Mouse (Mus musculus): Measurements from ENCODE around the gene Snrpa1. TPM values are rescaled to one million over a fixed set of nuclear protein-coding genes. Genes with fewer than 3 reads are reported as not detected.
"Not testable (repeated sequence)": the region's sequence is repeated elsewhere in the genome, so short reads cannot be mapped to it uniquely, and the experiment has no call there.

The Snrpa1 gene
- polyA plus RNA-seq, 1 experiment = 66.0 TPM

- 42% methylated on average over 10 of the region's 10 CpGs for whole genome bisulfite sequencing
- TF ChIP-seq POLR2A (IDR thresholded peaks at IDR 0.05; ENCODE audit: borderline replicate concordance, control insufficient read depth, low read depth, low read length) (no peak), CTCF (IDR thresholded peaks at IDR 0.05; ENCODE audit: control insufficient read depth, insufficient read depth, low read length) (no peak)
- Histone ChIP-seq H3K4me3 (replicated peaks; ENCODE audit: control insufficient read depth, low read depth, low read length) (no peak within 1 kb of the TSS), H3K27ac (ENCODE audit: control insufficient read depth, insufficient read depth, low read depth, low read length, poor library complexity) (no peak within 1 kb of the TSS), H3K4me1 (ENCODE audit: control insufficient read depth, insufficient read depth, low read length) (no peaks in the 10 kb centered on the region)
Measured at GRCm38 (mm10) chr7:66043552-66044459, 15.0 kb upstream of the Snrpa1 start, which contains the start of gene Gm45213. TSS of gene Gm45213 (plus strand) at chr7:66043602.

- Histone ChIP-seq H3K4me1 (ENCODE audit: control insufficient read depth, insufficient read depth, low read length) (no peaks in the 10 kb centered on the region), H3K27ac (ENCODE audit: control insufficient read depth, insufficient read depth, low read depth, low read length, poor library complexity) (no peak overlapping the region), H3K4me3 (replicated peaks; ENCODE audit: control insufficient read depth, low read depth, low read length) (no peak overlapping the region)
- WGBS = 66% methylated on average over 9 of the region's 9 CpGs
- no peak for TF ChIP-seq CTCF (IDR thresholded peaks at IDR 0.05; ENCODE audit: control insufficient read depth, insufficient read depth, low read length)
- TF ChIP-seq POLR2A (IDR thresholded peaks at IDR 0.05; ENCODE audit: borderline replicate concordance, control insufficient read depth, low read depth, low read length) = no peak
Measured at GRCm38 (mm10) chr7:66044617-66045016, 14.2 kb upstream of the Snrpa1 start.

- WGBS = 80% methylated on average over 17 of the region's 17 CpGs
- Histone ChIP-seq H3K27ac (ENCODE audit: control insufficient read depth, insufficient read depth, low read depth, low read length, poor library complexity) (no peak overlapping the region), H3K4me1 (ENCODE audit: control insufficient read depth, insufficient read depth, low read length) (no peaks in the 10 kb centered on the region), H3K4me3 (replicated peaks; ENCODE audit: control insufficient read depth, low read depth, low read length) (no peak overlapping the region)
- TF ChIP-seq POLR2A (IDR thresholded peaks at IDR 0.05; ENCODE audit: borderline replicate concordance, control insufficient read depth, low read depth, low read length) = no peak
- no peak for TF ChIP-seq CTCF (IDR thresholded peaks at IDR 0.05; ENCODE audit: control insufficient read depth, insufficient read depth, low read length)
Measured at GRCm38 (mm10) chr7:66046921-66047918, 11.6 kb upstream of the Snrpa1 start.

- 74% methylated on average over 4 of the region's 4 CpGs for WGBS
- no peak overlapping the region for H3K27ac ChIP-seq (ENCODE audit: control insufficient read depth, insufficient read depth, low read depth, low read length, poor library complexity)
- no peaks in the 10 kb centered on the region for H3K4me1 ChIP-seq (ENCODE audit: control insufficient read depth, insufficient read depth, low read length)
- H3K4me3 ChIP-seq (replicated peaks; ENCODE audit: control insufficient read depth, low read depth, low read length) = no peak overlapping the region
- TF ChIP-seq CTCF (IDR thresholded peaks at IDR 0.05; ENCODE audit: control insufficient read depth, insufficient read depth, low read length) (no peak), POLR2A (IDR thresholded peaks at IDR 0.05; ENCODE audit: borderline replicate concordance, control insufficient read depth, low read depth, low read length) (no peak)
Measured at GRCm38 (mm10) chr7:66047975-66048374, 10.8 kb upstream of the Snrpa1 start.

DNA sequence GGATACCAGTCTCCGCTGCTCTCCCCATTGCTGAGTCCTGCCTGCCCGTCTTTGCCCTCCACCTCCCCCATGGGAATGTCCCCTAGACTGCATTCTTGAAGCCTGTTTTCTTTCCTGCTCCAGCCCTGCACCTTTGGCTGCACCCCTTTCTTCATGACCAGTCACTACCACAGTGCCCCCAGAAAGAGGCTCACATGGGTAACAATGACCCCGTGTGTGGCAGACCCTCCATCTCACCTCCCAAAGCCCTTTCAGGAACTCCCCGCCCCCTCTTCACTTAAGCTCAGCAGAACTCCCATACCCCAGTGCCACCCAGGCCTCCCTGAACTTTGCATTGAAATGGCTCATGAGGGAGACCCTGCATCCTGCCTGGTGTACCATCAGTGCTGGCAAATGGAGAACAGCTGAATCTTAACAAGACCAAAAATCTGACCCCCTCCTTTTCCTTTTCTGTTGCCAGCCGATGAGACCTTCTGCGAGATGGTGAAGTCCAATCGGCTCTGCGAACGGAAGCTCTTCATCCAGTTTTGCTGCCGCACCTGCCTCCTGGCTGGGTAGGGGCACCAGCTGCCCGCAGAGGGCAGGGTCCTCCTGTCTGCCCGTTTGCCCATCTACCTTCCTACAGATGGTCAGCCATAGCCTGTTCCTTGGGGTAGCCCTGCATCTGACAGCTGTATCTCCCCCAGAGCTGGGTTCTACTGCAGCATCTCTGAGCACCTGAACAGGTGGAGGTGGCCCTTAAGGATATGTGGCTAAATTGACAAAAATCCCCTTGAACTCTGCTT, 10.2 kb upstream of the Snrpa1 start:
- WGBS = 83% methylated on average over 12 of the region's 12 CpGs
- TF ChIP-seq CTCF (IDR thresholded peaks at IDR 0.05; ENCODE audit: control insufficient read depth, insufficient read depth, low read length) (no peak), POLR2A (IDR thresholded peaks at IDR 0.05; ENCODE audit: borderline replicate concordance, control insufficient read depth, low read depth, low read length) (no peak)
- no peak overlapping the region for H3K27ac ChIP-seq (ENCODE audit: control insufficient read depth, insufficient read depth, low read depth, low read length, poor library complexity)
- H3K4me1 ChIP-seq (ENCODE audit: control insufficient read depth, insufficient read depth, low read length) = no peaks in the 10 kb centered on the region
- H3K4me3 ChIP-seq (replicated peaks; ENCODE audit: control insufficient read depth, low read depth, low read length) = no peak overlapping the region

- WGBS = 77% methylated on average over 4 of the region's 4 CpGs
- no peak for TF ChIP-seq CTCF (IDR thresholded peaks at IDR 0.05; ENCODE audit: control insufficient read depth, insufficient read depth, low read length)
- no peak for TF ChIP-seq POLR2A (IDR thresholded peaks at IDR 0.05; ENCODE audit: borderline replicate concordance, control insufficient read depth, low read depth, low read length)
- no peak overlapping the region for H3K27ac ChIP-seq (ENCODE audit: control insufficient read depth, insufficient read depth, low read depth, low read length, poor library complexity)
Measured at GRCm38 (mm10) chr7:66053946-66054483, 4.8 kb upstream of the Snrpa1 start.

DNA sequence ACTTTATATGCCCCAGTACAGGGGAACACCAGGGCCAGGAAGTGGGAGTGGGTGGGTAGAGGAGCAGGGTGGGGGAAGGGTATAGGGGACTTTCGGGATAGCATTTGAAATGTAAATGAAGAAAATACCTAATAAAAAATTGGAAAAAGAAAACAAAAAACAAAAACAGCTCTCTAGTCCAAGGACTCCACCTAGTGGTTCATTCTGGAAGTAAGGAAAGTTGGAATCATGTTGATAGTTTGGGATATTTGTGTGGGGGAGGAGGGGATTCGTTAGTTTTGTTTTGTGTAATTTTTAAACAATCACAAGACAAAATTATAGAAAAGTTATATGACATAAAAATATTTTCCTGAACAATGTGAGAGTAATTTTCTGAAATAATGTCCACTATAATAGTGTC, 3.4 kb upstream of the Snrpa1 start:
- not testable (repeated sequence) for H3K4me3 ChIP-seq (replicated peaks; ENCODE audit: control insufficient read depth, low read depth, low read length); H3K4me1 ChIP-seq (ENCODE audit: control insufficient read depth, insufficient read depth, low read length); H3K27ac ChIP-seq (ENCODE audit: control insufficient read depth, insufficient read depth, low read depth, low read length, poor library complexity)
- TF ChIP-seq CTCF (IDR thresholded peaks at IDR 0.05; ENCODE audit: control insufficient read depth, insufficient read depth, low read length) = 0 out of 2 replicates have a peak, but pooled peaks have one; percentile 3
- 3% methylated on average over 2 of the region's 2 CpGs for WGBS

More at GRCm38 (mm10) chr7:66053946-66054483, 4.8 kb upstream of the Snrpa1 start:
- Histone ChIP-seq H3K4me1 (ENCODE audit: control insufficient read depth, insufficient read depth, low read length) (no peaks in the 10 kb centered on the region), H3K4me3 (replicated peaks; ENCODE audit: control insufficient read depth, low read depth, low read length) (no peak overlapping the region)

All from bone marrow, adult 2 months (tissue).